Mouse (Mus musculus) c-Kit-negative CD71-positive TER-119-positive erythroid progenitor cells, embryonic 14.5 days (primary cell): ENCODE results near the gene Gm26938.
A peak's percentile ranks its signal among the peaks of the same experiment; 100 is the strongest.

Experiments used
- DNase-seq: peaks from one replicate; pipeline ENCODE4 v3.0.0-alpha.2; 2013; ENCODE audit warnings: low read depth, low spot score

Gm26938 gene

GRCm38 (mm10) chr5:139826357-139827055 is at the start of gene Gm26938, which contains the start of gene Psmg3:
Gene Gm26938 (minus strand): TSS chr5:139826407.
Gene Psmg3 (minus strand): TSS chr5:139826885.
- DNase-seq: peak; percentile 79

- DNase-seq: no peak
These were observed 45.3 kb upstream of the Gm26938 start for GRCm38 (mm10) chr5:139871526-139871925.

- no peak for DNase-seq
These were observed 44.7 kb upstream of the Gm26938 start for GRCm38 (mm10) chr5:139870886-139871285.

GRCm38 (mm10) chr5:139862759-139863158 is 36.6 kb upstream of the Gm26938 start:
- no peak for DNase-seq

- no peak for DNase-seq
These were observed 34.3 kb upstream of the Gm26938 start for GRCm38 (mm10) chr5:139860328-139861104.

- no peak for DNase-seq
These were observed 23.6 kb upstream of the Gm26938 start for GRCm38 (mm10) chr5:139849626-139850320.

- DNase-seq: no peak
These were observed 12.9 kb upstream of the Gm26938 start for GRCm38 (mm10) chr5:139839142-139839541.

GRCm38 (mm10) chr5:139838476-139838892 is 12.3 kb upstream of the Gm26938 start:
- DNase-seq: no peak

GRCm38 (mm10) chr5:139835706-139836105 is 9.5 kb upstream of the Gm26938 start:
- DNase-seq: no peak

- no peak for DNase-seq
These were observed 5.9 kb upstream of the Gm26938 start for GRCm38 (mm10) chr5:139832125-139832524.

- no peak for DNase-seq
These were observed 4.5 kb upstream of the Gm26938 start for GRCm38 (mm10) chr5:139830734-139831133.

- DNase-seq: no peak
These were observed 3.2 kb upstream of the Gm26938 start for GRCm38 (mm10) chr5:139829384-139829783.

- DNase-seq: no peak
These were observed 1.4 kb upstream of the Gm26938 start for GRCm38 (mm10) chr5:139827593-139827992.

- no peak for DNase-seq
These were observed 260 bp downstream of the Gm26938 start for GRCm38 (mm10) chr5:139825947-139826346.

GRCm38 (mm10) chr5:139824531-139824930 is 1.7 kb downstream of the Gm26938 start:
- no peak for DNase-seq

GRCm38 (mm10) chr5:139821466-139822459 is 4.4 kb downstream of the Gm26938 start:
- DNase-seq: no peak

- DNase-seq: no peak
These were observed 6.5 kb downstream of the Gm26938 start, which contains the start of gene Tmem184a for GRCm38 (mm10) chr5:139819538-139820181. Gene Tmem184a (minus strand): TSS chr5:139819917.

- DNase-seq: peak; percentile 76
These were observed 7.4 kb downstream of the Gm26938 start for GRCm38 (mm10) chr5:139818801-139819200.

GRCm38 (mm10) chr5:139818056-139818455 is 8.2 kb downstream of the Gm26938 start:
- DNase-seq: no peak

- peak; percentile 47 for DNase-seq
These were observed 8.9 kb downstream of the Gm26938 start for GRCm38 (mm10) chr5:139817292-139817691.
